16 mouse cellular contexts compared by ENCODE assay signal in the genomic region with DNA sequence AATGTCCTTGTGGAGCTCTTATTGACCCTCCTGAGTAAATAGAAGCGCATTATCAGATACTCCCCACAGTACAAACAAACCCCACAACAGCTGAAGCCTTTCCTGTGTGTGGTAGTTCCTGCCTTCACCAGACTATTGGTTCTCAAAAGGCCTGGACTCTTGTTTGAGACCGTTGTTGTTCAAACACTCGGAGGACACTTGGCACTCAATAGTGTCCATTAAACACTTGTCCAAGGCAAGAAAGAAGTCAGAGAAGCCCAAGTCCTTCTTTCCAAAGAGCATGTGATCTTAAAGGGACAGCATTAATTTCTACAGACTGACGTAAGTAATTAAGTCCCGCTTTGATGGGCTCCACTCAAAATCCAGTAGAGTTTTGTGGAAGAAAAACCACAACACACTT.
DNase-seq lines count a peak whose midpoint lies in the region; ATAC-seq and TF ChIP-seq lines count a peak whose summit lies in the region.
"Had no signal": no experiment of that assay in that cellular context is flagged by ENCODE, and none has a peak within 500 bp of the region (broad histone marks: within the 10 kb centered on the region; RNA-seq: fewer than 3 reads in every experiment).

No protein-coding gene starts in this region.

- 80% methylated on average over 5 of the region's 5 CpGs for WGBS in intestine, embryonic 14.5 days
- WGBS in lung, embryonic 14.5 days: 51% methylated on average over 5 of the region's 5 CpGs
- 17% methylated on average over 5 of the region's 5 CpGs for WGBS in small intestine, adult 2 months
- 82% methylated on average over 5 of the region's 5 CpGs for WGBS in hindbrain, embryonic 12.5 days

- H3K9ac ChIP-seq in intestine, embryonic 14.5 days (ENCODE audit: low read length): no peak overlapping the region
- H3K9ac ChIP-seq in lung, embryonic 14.5 days: no peak overlapping the region
- no peak overlapping the region for H3K9ac ChIP-seq in hindbrain, embryonic 12.5 days
- H3K9ac ChIP-seq: embryonic facial prominence, embryonic 12.5 days; kidney, embryonic 15.5 days; limb, embryonic 15.5 days had no signal

- TF ChIP-seq CTCF in lung, embryonic 14.5 days (IDR thresholded peaks at IDR 0.05; ENCODE audit: low read depth): no peak
- TF ChIP-seq CTCF in small intestine, adult 2 months (IDR thresholded peaks at IDR 0.05; ENCODE audit: extremely low read depth, insufficient read length, insufficient replicate concordance, low read depth, low read length): no peak

- DNase-seq in heart, adult 11 months: peak; percentile 76
- no peak for DNase-seq in heart, adult 8-10 months (ENCODE audit: low spot score)
- DNase-seq in intestine, embryonic 14.5 days (ENCODE audit: low spot score): no peak
- DNase-seq in lung, embryonic 14.5 days: peak; percentile 51
- DNase-seq in gastrocnemius, adult 18-20 months (ENCODE audit: low spot score): no peak
- no peak for DNase-seq in thymus, postnatal 36 days
- DNase-seq: adrenal gland, adult 8-10 months; cerebellum, postnatal 14 days; midbrain, embryonic 14.5 days had no signal

- no peak overlapping the region for H3K4me3 ChIP-seq in intestine, embryonic 14.5 days (ENCODE audit: low read depth, low read length)
- no peak overlapping the region for H3K4me3 ChIP-seq in lung, embryonic 14.5 days (ENCODE audit: low read depth, low read length)
- no peak overlapping the region for H3K4me3 ChIP-seq in small intestine, adult 2 months (ENCODE audit: low read depth, low read length)
- no peak overlapping the region for H3K4me3 ChIP-seq in hindbrain, embryonic 12.5 days
- H3K4me3 ChIP-seq: embryonic facial prominence, embryonic 12.5 days; kidney, embryonic 15.5 days; layer of hippocampus, adult 2 months; limb, embryonic 15.5 days had no signal

- H3K4me2 ChIP-seq in intestine, embryonic 14.5 days (ENCODE audit: low read length): peak overlapping the region; percentile 20; the same call in 1 of the 2 replicates
- H3K4me2 ChIP-seq in lung, embryonic 14.5 days: no peak overlapping the region
- H3K4me2 ChIP-seq in hindbrain, embryonic 12.5 days (replicated peaks): no peak overlapping the region
- H3K4me2 ChIP-seq: embryonic facial prominence, embryonic 12.5 days; kidney, embryonic 15.5 days; limb, embryonic 15.5 days had no signal

- H3K27me3 ChIP-seq in intestine, embryonic 14.5 days (replicated peaks; ENCODE audit: control insufficient read depth, insufficient read depth, low read length): no peaks in the 10 kb centered on the region
- H3K27me3 ChIP-seq in lung, embryonic 14.5 days (ENCODE audit: insufficient read depth, low read length): no peaks in the 10 kb centered on the region
- no peaks in the 10 kb centered on the region for H3K27me3 ChIP-seq in small intestine, adult 2 months (ENCODE audit: control insufficient read depth, insufficient read depth, low read length)
- no peaks in the 10 kb centered on the region for H3K27me3 ChIP-seq in hindbrain, embryonic 12.5 days
- H3K27me3 ChIP-seq: embryonic facial prominence, embryonic 12.5 days; kidney, embryonic 15.5 days had no signal

- peak overlapping the region; percentile 59; the same call in 1 of the 2 replicates for H3K27ac ChIP-seq in intestine, embryonic 14.5 days (ENCODE audit: low read depth)
- peak overlapping the region; percentile 43; the same call in 1 of the 2 replicates for H3K27ac ChIP-seq in lung, embryonic 14.5 days (ENCODE audit: low read depth)
- H3K27ac ChIP-seq in small intestine, adult 2 months (ENCODE audit: insufficient read depth, low read depth, low read length): peak overlapping the region; percentile 88
- no peak overlapping the region for H3K27ac ChIP-seq in hindbrain, embryonic 12.5 days
- H3K27ac ChIP-seq: embryonic facial prominence, embryonic 12.5 days; kidney, embryonic 15.5 days; layer of hippocampus, adult 2 months; limb, embryonic 15.5 days had no signal

- no peaks in the 10 kb centered on the region for H3K9me3 ChIP-seq in intestine, embryonic 14.5 days (ENCODE audit: control insufficient read depth, low read length)
- H3K9me3 ChIP-seq in lung, embryonic 14.5 days (ENCODE audit: low read depth, low read length): no peaks in the 10 kb centered on the region
- H3K9me3 ChIP-seq in hindbrain, embryonic 12.5 days (replicated peaks): no peaks in the 10 kb centered on the region
- H3K9me3 ChIP-seq: embryonic facial prominence, embryonic 12.5 days; kidney, embryonic 15.5 days; limb, embryonic 15.5 days had no signal

- no peaks in the 10 kb centered on the region for H3K36me3 ChIP-seq in intestine, embryonic 14.5 days (ENCODE audit: control insufficient read depth, insufficient read depth, low read length)
- H3K36me3 ChIP-seq in lung, embryonic 14.5 days (ENCODE audit: insufficient read depth): no peaks in the 10 kb centered on the region
- H3K36me3 ChIP-seq in small intestine, adult 2 months (ENCODE audit: control insufficient read depth, insufficient read depth, low read length): peaks cover 17% of the 10 kb centered on the region
- H3K36me3 ChIP-seq in hindbrain, embryonic 12.5 days: no peaks in the 10 kb centered on the region
- H3K36me3 ChIP-seq: limb, embryonic 15.5 days had no signal

- H3K4me1 ChIP-seq in intestine, embryonic 14.5 days (replicated peaks; ENCODE audit: control insufficient read depth, insufficient read depth, low read length): peaks cover 12% of the 10 kb centered on the region
- H3K4me1 ChIP-seq in lung, embryonic 14.5 days (ENCODE audit: insufficient read depth): peaks cover 15% of the 10 kb centered on the region
- H3K4me1 ChIP-seq in small intestine, adult 2 months (ENCODE audit: control insufficient read depth, insufficient read depth, insufficient read length, low read length): peaks cover 35% of the 10 kb centered on the region
- peaks cover 23% of the 10 kb centered on the region for H3K4me1 ChIP-seq in hindbrain, embryonic 12.5 days

- TF ChIP-seq POLR2A in small intestine, adult 2 months (IDR thresholded peaks at IDR 0.05; ENCODE audit: low read depth, low read length): no peak

- ATAC-seq in intestine, embryonic 14.5 days (replicated peaks; ENCODE audit: low FRiP score, low TSS enrichment, low read depth): 0 out of 2 replicates have a peak, but pooled peaks have one; percentile 65
- ATAC-seq in lung, embryonic 14.5 days (ENCODE audit: insufficient read depth): peak; percentile 81
- ATAC-seq in hindbrain, embryonic 12.5 days (ENCODE audit: low FRiP score): no peak
- ATAC-seq: hindbrain, embryonic 16.5 days had no signal

Comparison
In these comparisons a context has a peak if more than half of its experiments do, and no peak if none do; other contexts are left out.
1. DNase-seq: peak in heart, adult 11 months (single experiment) and lung, embryonic 14.5 days (single experiment); none in heart, adult 8-10 months (single experiment), intestine, embryonic 14.5 days (single experiment), gastrocnemius, adult 18-20 months (single experiment) and thymus, postnatal 36 days (0 of 2).